In genomic region chr6:18411505-18412225, GRCm38 (mm10) we compare ENCODE assay signal across 24 mouse cellular contexts.
"Had no signal": no experiment of that assay in that cellular context is flagged by ENCODE, and none has a peak within 500 bp of the region (broad histone marks: within the 10 kb centered on the region; RNA-seq: fewer than 3 reads in every experiment).

No protein-coding gene starts in this region.

- H3K4me1 ChIP-seq: heart, embryonic 13.5 days; heart, embryonic 15.5 days; intestine, embryonic 15.5 days; kidney, embryonic 15.5 days; limb, embryonic 10.5 days; limb, embryonic 12.5 days had no signal

- H3K9ac ChIP-seq: heart, embryonic 13.5 days; heart, embryonic 15.5 days; hindbrain, embryonic 14.5 days; intestine, embryonic 15.5 days; kidney, embryonic 15.5 days; limb, embryonic 12.5 days had no signal

- H3K27me3 ChIP-seq: heart, embryonic 13.5 days; heart, embryonic 15.5 days; intestine, embryonic 15.5 days; kidney, embryonic 15.5 days; limb, embryonic 12.5 days had no signal

- H3K36me3 ChIP-seq: heart, embryonic 15.5 days; intestine, embryonic 15.5 days had no signal

- H3K27ac ChIP-seq: heart, adult 2 months; heart, embryonic 13.5 days; heart, embryonic 15.5 days; hindbrain, embryonic 14.5 days; intestine, embryonic 15.5 days; kidney, embryonic 15.5 days; kidney, postnatal 0 days; left cerebral cortex, adult 2 months; limb, embryonic 10.5 days; limb, embryonic 12.5 days had no signal

- H3K4me3 ChIP-seq: heart, adult 2 months; heart, embryonic 13.5 days; heart, embryonic 15.5 days; intestine, embryonic 15.5 days; kidney, embryonic 15.5 days; left cerebral cortex, adult 2 months; limb, embryonic 10.5 days; limb, embryonic 12.5 days had no signal

- DNase-seq: gastrocnemius, postnatal 14 days; gastrocnemius, postnatal 36 days; heart, adult 11 months; heart, adult 2 months; heart, postnatal 14 days; heart, postnatal 36 days; kidney, adult 18-20 months; kidney, adult 8-10 months; kidney, postnatal 14 days; kidney, postnatal 36 days; layer of hippocampus, adult 9-11 months had no signal

- H3K4me2 ChIP-seq: heart, embryonic 11.5 days; heart, embryonic 13.5 days; heart, embryonic 15.5 days; hindbrain, embryonic 14.5 days; intestine, embryonic 15.5 days; kidney, embryonic 15.5 days; limb, embryonic 12.5 days had no signal

- ATAC-seq: hindbrain, embryonic 16.5 days; inflammation-experienced regulatory T-cells, adult 6 months; intestine, embryonic 15.5 days; intestine, postnatal 0 days had no signal

- H3K9me3 ChIP-seq: heart, embryonic 13.5 days; heart, embryonic 15.5 days; intestine, embryonic 15.5 days; kidney, embryonic 15.5 days; limb, embryonic 10.5 days; limb, embryonic 12.5 days had no signal
